Mouse (Mus musculus): Measurements from ENCODE around the gene Shisa3. TPM values are rescaled to one million over a fixed set of nuclear protein-coding genes. Genes with fewer than 3 reads are reported as not detected.
A peak's percentile ranks its signal among the peaks of the same experiment; 100 is the strongest.

Gene Shisa3
- polyA plus RNA-seq, 1 experiment from 2014 or later: 5.5 TPM

- Histone ChIP-seq H3K9me3 (ENCODE audit: low read depth, low read length) (no peaks in the 10 kb centered on the region), H3K4me2 (peak overlapping the region; percentile 11; the same call in 1 of the 2 replicates), H3K4me3 (ENCODE audit: low read depth, low read length) (no peak overlapping the region), H3K9ac (0 out of 2 replicates have a peak overlapping the region, but pooled peaks have one; percentile 13), H3K27me3 (ENCODE audit: insufficient read depth, low read length) (no peaks in the 10 kb centered on the region), H3K4me1 (ENCODE audit: insufficient read depth) (peaks cover 14% of the 10 kb centered on the region), H3K36me3 (ENCODE audit: insufficient read depth) (0 out of 2 replicates have a peak, but pooled peaks cover 3% of the 10 kb centered on the region), H3K27ac (ENCODE audit: low read depth) (peak overlapping the region; percentile 54)
- no peak for DNase-seq
- no peak for ATAC-seq (ENCODE audit: insufficient read depth)
- TF ChIP-seq CTCF (IDR thresholded peaks at IDR 0.05; ENCODE audit: low read depth): no peak
- 33% methylated on average over 7 of the region's 7 CpGs for WGBS
Observed at GRCm38 (mm10) chr5:67633138-67633782, 25.6 kb downstream of the Shisa3 start.

GRCm38 (mm10) chr5:67633831-67634268, 26.2 kb downstream of the Shisa3 start:
- ATAC-seq (ENCODE audit: insufficient read depth) (peak; percentile 73), DNase-seq (peak; percentile 61)
- H3K27me3 ChIP-seq (ENCODE audit: insufficient read depth, low read length): no peaks in the 10 kb centered on the region
- no peak overlapping the region for H3K4me3 ChIP-seq (ENCODE audit: low read depth, low read length)
- WGBS: 18% methylated on average over 10 of the region's 10 CpGs
- peaks cover 14% of the 10 kb centered on the region for H3K4me1 ChIP-seq (ENCODE audit: insufficient read depth)
- 0 out of 2 replicates have a peak overlapping the region, but pooled peaks have one; percentile 13 for H3K9ac ChIP-seq
- no peak for TF ChIP-seq CTCF (IDR thresholded peaks at IDR 0.05; ENCODE audit: low read depth)
- 0 out of 2 replicates have a peak, but pooled peaks cover 3% of the 10 kb centered on the region for H3K36me3 ChIP-seq (ENCODE audit: insufficient read depth)
- H3K27ac ChIP-seq (ENCODE audit: low read depth): peak overlapping the region; percentile 54
- peak overlapping the region; percentile 11; the same call in 1 of the 2 replicates for H3K4me2 ChIP-seq
- no peaks in the 10 kb centered on the region for H3K9me3 ChIP-seq (ENCODE audit: low read depth, low read length)

GRCm38 (mm10) chr5:67634339-67634738, 26.7 kb downstream of the Shisa3 start:
- WGBS: 49% methylated on average over 3 of the region's 3 CpGs
- H3K27ac ChIP-seq (ENCODE audit: low read depth): peak overlapping the region; percentile 54

GRCm38 (mm10) chr5:67640596-67641312, 33.1 kb downstream of the Shisa3 start:
- H3K27ac ChIP-seq (ENCODE audit: low read depth): no peak overlapping the region
- ATAC-seq (ENCODE audit: insufficient read depth): no peak
- WGBS: 60% methylated on average over 8 of the region's 8 CpGs
- no peak for DNase-seq
- H3K9me3 ChIP-seq (ENCODE audit: low read depth, low read length): no peaks in the 10 kb centered on the region
- no peak overlapping the region for H3K4me3 ChIP-seq (ENCODE audit: low read depth, low read length)
- no peak for TF ChIP-seq CTCF (IDR thresholded peaks at IDR 0.05; ENCODE audit: low read depth)
- H3K4me2 ChIP-seq: no peak overlapping the region
- no peaks in the 10 kb centered on the region for H3K27me3 ChIP-seq (ENCODE audit: insufficient read depth, low read length)
- H3K9ac ChIP-seq: no peak overlapping the region
- H3K36me3 ChIP-seq (ENCODE audit: insufficient read depth): 0 out of 2 replicates have a peak, but pooled peaks cover 3% of the 10 kb centered on the region
- no peaks in the 10 kb centered on the region for H3K4me1 ChIP-seq (ENCODE audit: insufficient read depth)

More at GRCm38 (mm10) chr5:67634339-67634738, 26.7 kb downstream of the Shisa3 start:
- no peak overlapping the region for H3K4me2 ChIP-seq
- DNase-seq: no peak
- no peak for ATAC-seq (ENCODE audit: insufficient read depth)
- H3K27me3 ChIP-seq (ENCODE audit: insufficient read depth, low read length): no peaks in the 10 kb centered on the region
- 0 out of 2 replicates have a peak, but pooled peaks cover 3% of the 10 kb centered on the region for H3K36me3 ChIP-seq (ENCODE audit: insufficient read depth)
- H3K9ac ChIP-seq: no peak overlapping the region
- H3K4me3 ChIP-seq (ENCODE audit: low read depth, low read length): no peak overlapping the region
- H3K4me1 ChIP-seq (ENCODE audit: insufficient read depth): peaks cover 14% of the 10 kb centered on the region
- TF ChIP-seq CTCF (IDR thresholded peaks at IDR 0.05; ENCODE audit: low read depth): no peak
- H3K9me3 ChIP-seq (ENCODE audit: low read depth, low read length): no peaks in the 10 kb centered on the region

GRCm38 (mm10) chr5:67641406-67642120, 33.9 kb downstream of the Shisa3 start:
- Histone ChIP-seq H3K4me3 (ENCODE audit: low read depth, low read length) (no peak overlapping the region), H3K4me1 (ENCODE audit: insufficient read depth) (no peaks in the 10 kb centered on the region), H3K4me2 (no peak overlapping the region), H3K9ac (no peak overlapping the region), H3K27ac (ENCODE audit: low read depth) (no peak overlapping the region), H3K27me3 (ENCODE audit: insufficient read depth, low read length) (no peaks in the 10 kb centered on the region), H3K36me3 (ENCODE audit: insufficient read depth) (0 out of 2 replicates have a peak, but pooled peaks cover 3% of the 10 kb centered on the region), H3K9me3 (ENCODE audit: low read depth, low read length) (no peaks in the 10 kb centered on the region)
- WGBS: 54% methylated on average over 8 of the region's 8 CpGs
- ATAC-seq (ENCODE audit: insufficient read depth): no peak
- TF ChIP-seq CTCF (IDR thresholded peaks at IDR 0.05; ENCODE audit: low read depth): no peak
- DNase-seq: no peak

GRCm38 (mm10) chr5:67643537-67644255, 36.0 kb downstream of the Shisa3 start:
- Histone ChIP-seq H3K27me3 (ENCODE audit: insufficient read depth, low read length) (no peaks in the 10 kb centered on the region), H3K4me1 (ENCODE audit: insufficient read depth) (no peaks in the 10 kb centered on the region), H3K9ac (no peak overlapping the region), H3K9me3 (ENCODE audit: low read depth, low read length) (no peaks in the 10 kb centered on the region), H3K4me3 (ENCODE audit: low read depth, low read length) (no peak overlapping the region), H3K36me3 (ENCODE audit: insufficient read depth) (no peaks in the 10 kb centered on the region), H3K27ac (ENCODE audit: low read depth) (no peak overlapping the region), H3K4me2 (no peak overlapping the region)
- no peak for TF ChIP-seq CTCF (IDR thresholded peaks at IDR 0.05; ENCODE audit: low read depth)
- WGBS: 83% methylated on average over 5 of the region's 5 CpGs
- ATAC-seq (ENCODE audit: insufficient read depth) (no peak), DNase-seq (no peak)

Data from lung, embryonic 14.5 days (tissue).